Mouse (Mus musculus) layer of hippocampus, adult 9-11 months (tissue): ENCODE results near the gene Ppfia1.

Experiments used
- DNase-seq: peaks from one replicate; pipeline ENCODE4 v3.0.0; 2022

The Ppfia1 gene

GRCm38 (mm10) chr7:144480314-144480713 is 73.2 kb downstream of the Ppfia1 start:
- DNase-seq = no peak

- peak; percentile 79 for DNase-seq
Observed at GRCm38 (mm10) chr7:144479569-144479968, 74.0 kb downstream of the Ppfia1 start.

GRCm38 (mm10) chr7:144475741-144476140 is 77.8 kb downstream of the Ppfia1 start:
- no peak for DNase-seq

- no peak for DNase-seq
Observed at GRCm38 (mm10) chr7:144473486-144473885, 80.0 kb downstream of the Ppfia1 start.

GRCm38 (mm10) chr7:144471103-144471502 is 82.4 kb downstream of the Ppfia1 start:
- no peak for DNase-seq

GRCm38 (mm10) chr7:144470545-144471059 is 82.9 kb downstream of the Ppfia1 start, which contains the start of gene Cttn:
Gene Cttn (minus strand): TSS chr7:144471009.
- DNase-seq = peak; percentile 91

- no peak for DNase-seq
Observed at GRCm38 (mm10) chr7:144469908-144470544, 83.5 kb downstream of the Ppfia1 start.

- DNase-seq = no peak
Observed at GRCm38 (mm10) chr7:144469181-144469641, 84.3 kb downstream of the Ppfia1 start.

GRCm38 (mm10) chr7:144468741-144469140 is 84.8 kb downstream of the Ppfia1 start:
- DNase-seq = no peak

- no peak for DNase-seq
Observed at GRCm38 (mm10) chr7:144462577-144462976, 91.0 kb downstream of the Ppfia1 start.

GRCm38 (mm10) chr7:144461246-144461902 is 92.2 kb downstream of the Ppfia1 start:
- DNase-seq = no peak

- DNase-seq = no peak
Observed at GRCm38 (mm10) chr7:144458881-144459280, 94.6 kb downstream of the Ppfia1 start.

- DNase-seq = no peak
Observed at GRCm38 (mm10) chr7:144450661-144451060, 102.9 kb downstream of the Ppfia1 start.

- DNase-seq = peak; percentile 80
Observed at GRCm38 (mm10) chr7:144449637-144450570, 103.6 kb downstream of the Ppfia1 start.

- DNase-seq = no peak
Observed at GRCm38 (mm10) chr7:144448186-144448585, 105.3 kb downstream of the Ppfia1 start.

GRCm38 (mm10) chr7:144447146-144447545 is 106.4 kb downstream of the Ppfia1 start:
- DNase-seq = no peak

- no peak for DNase-seq
Observed at GRCm38 (mm10) chr7:144444788-144445187, 108.7 kb downstream of the Ppfia1 start.

- DNase-seq = no peak
Observed at GRCm38 (mm10) chr7:144441976-144442375, 111.6 kb downstream of the Ppfia1 start.

GRCm38 (mm10) chr7:144441466-144441865 is 112.1 kb downstream of the Ppfia1 start:
- DNase-seq = no peak

GRCm38 (mm10) chr7:144438811-144439210 is 114.7 kb downstream of the Ppfia1 start:
- DNase-seq = no peak

- DNase-seq = no peak
Observed at GRCm38 (mm10) chr7:144432920-144433319, 120.6 kb downstream of the Ppfia1 start.

- no peak for DNase-seq
Observed at GRCm38 (mm10) chr7:144427460-144427859, 126.1 kb downstream of the Ppfia1 start.
